Mouse (Mus musculus) cortical plate, adult 2 months (tissue): ENCODE measurements around the gene Gorasp1. TPM values are rescaled to one million over a fixed set of nuclear protein-coding genes. Genes with fewer than 3 reads are reported as not detected.

Experiments used
- H3K27ac ChIP-seq: fragments of 200-500 bp; 2 replicates; pipeline ENCODE4 v1.5.1; 2012; ENCODE audit warnings: low read length, control low read depth, inconsistent platforms; ENCODE audit not compliant: insufficient read depth
- H3K4me1 ChIP-seq: fragments of 200-500 bp; 2 replicates; pipeline ENCODE4 v1.6.1; 2011; ENCODE audit warnings: low read length; ENCODE audit not compliant: control insufficient read depth, insufficient read depth
- H3K4me3 ChIP-seq: fragments of 200-500 bp; 2 replicates; pipeline ENCODE4 v1.5.1; 2011; ENCODE audit warnings: mild to moderate bottlenecking, low read length, control low read depth; ENCODE audit not compliant: insufficient read depth
- CTCF ChIP-seq: fragments of 200-500 bp; IDR thresholded peaks from 2 replicates; pipeline ENCODE4 v1.5.1; 2011; ENCODE audit warnings: mild to moderate bottlenecking, control low read depth, low read length; ENCODE audit not compliant: insufficient read depth; ENCODE audit errors: extremely low read depth
- POLR2A ChIP-seq: fragments of 200-500 bp; IDR thresholded peaks from 2 replicates; pipeline ENCODE4 v1.6.1; 2011; ENCODE audit warnings: mild to moderate bottlenecking, low read length, control low read depth; ENCODE audit not compliant: insufficient read depth; ENCODE audit errors: extremely low read depth
- polyA plus RNA-seq: library from polyadenylated mRNA; depleted of rRNA; stranded (reverse); fragments of >200 nt; gene quantifications from 2 replicates; pipeline ENCODE4 v1.2.3, GENCODE M21; 2012

The Gorasp1 gene
- polyA plus RNA-seq, 1 experiment: 20.6 TPM

DNA sequence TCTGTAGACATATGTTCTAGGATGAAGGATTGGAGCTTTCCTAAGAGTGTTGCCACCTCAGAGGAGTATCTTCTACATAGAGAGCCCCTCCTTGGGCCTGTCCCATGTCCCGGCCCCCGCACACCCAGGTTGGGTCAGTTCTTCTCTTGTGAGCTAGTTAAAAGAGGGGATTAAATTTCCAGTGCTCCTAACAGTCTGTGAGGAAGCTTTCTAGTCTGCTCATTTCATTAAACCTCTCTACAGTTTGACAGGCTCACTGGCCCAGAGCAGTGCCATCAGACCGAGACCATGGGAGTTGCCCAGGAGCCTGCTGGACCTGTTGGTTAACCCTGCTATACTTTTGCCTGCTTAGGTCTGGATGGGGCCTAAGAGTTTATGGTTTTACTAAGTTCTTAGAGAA lies 28.7 kb downstream of the Gorasp1 start:
- Histone ChIP-seq H3K4me3 (no peak overlapping the region), H3K27ac (no peak overlapping the region), H3K4me1 (no peaks in the 10 kb centered on the region)
- TF ChIP-seq CTCF (no peak), POLR2A (no peak)

DNA sequence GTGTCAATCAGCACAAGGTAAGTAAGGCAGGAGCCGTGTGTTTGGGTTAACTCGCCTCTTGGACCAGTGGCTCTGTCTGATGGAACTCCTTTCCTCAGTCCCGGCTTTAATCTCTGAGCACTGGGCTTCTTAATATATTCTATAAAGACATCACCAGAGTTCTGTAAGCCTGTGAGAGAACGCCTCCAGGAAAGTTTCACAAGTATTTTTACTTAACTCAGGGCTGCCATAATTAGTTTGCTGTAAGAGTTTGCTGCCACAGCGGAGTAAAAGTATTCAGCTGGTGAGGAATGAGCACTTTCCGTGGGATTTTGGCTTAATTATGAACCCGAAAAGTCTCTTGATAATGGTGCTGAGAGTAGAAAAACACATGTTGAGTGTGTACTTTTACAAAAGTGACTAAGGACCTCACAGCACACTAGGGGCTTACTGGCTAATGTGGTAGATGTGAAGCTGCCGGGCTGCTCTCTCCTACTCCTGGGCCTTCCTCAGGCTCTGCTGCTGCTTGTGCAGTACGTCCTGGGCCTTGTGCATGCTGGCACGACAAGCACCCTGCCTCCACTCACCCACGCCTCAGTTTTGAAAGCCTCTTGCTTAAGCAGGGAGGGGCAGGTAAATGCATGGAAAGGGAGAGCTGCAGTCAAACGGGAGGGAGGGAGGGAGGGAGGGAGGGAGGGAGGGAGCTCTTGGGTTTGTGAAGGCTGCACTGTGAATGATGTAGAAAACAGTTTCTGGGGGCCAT lies 34.8 kb downstream of the Gorasp1 start:
- peaks cover 6% of the 10 kb centered on the region; the same call in 1 of the 2 replicates for H3K4me1 ChIP-seq
- H3K4me3 ChIP-seq: no peak overlapping the region
- no peak overlapping the region for H3K27ac ChIP-seq
- no peak for TF ChIP-seq POLR2A
- no peak for TF ChIP-seq CTCF

DNA sequence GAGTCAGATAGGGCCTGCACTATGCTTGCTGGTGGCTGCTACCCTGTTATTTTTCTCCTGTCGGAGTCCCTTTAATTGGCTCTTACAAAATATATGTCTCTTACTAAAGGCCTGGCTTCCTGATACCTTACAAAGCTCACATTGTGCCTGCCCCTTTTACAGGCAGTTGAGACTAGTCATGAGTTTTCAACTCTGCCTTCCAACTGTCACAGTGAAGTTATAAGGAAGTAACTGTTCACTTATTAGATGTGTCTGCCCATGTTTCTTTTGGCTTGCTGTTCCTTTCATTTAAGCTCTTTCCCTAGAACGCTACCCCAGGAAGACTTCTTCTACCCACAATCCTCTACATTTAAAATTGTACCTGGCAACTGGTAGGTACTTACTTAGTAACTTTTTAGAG lies 37.9 kb downstream of the Gorasp1 start:
- Histone ChIP-seq H3K4me1 (peaks cover 9% of the 10 kb centered on the region), H3K4me3 (no peak overlapping the region), H3K27ac (no peak overlapping the region)
- TF ChIP-seq POLR2A (no peak), CTCF (no peak)

DNA sequence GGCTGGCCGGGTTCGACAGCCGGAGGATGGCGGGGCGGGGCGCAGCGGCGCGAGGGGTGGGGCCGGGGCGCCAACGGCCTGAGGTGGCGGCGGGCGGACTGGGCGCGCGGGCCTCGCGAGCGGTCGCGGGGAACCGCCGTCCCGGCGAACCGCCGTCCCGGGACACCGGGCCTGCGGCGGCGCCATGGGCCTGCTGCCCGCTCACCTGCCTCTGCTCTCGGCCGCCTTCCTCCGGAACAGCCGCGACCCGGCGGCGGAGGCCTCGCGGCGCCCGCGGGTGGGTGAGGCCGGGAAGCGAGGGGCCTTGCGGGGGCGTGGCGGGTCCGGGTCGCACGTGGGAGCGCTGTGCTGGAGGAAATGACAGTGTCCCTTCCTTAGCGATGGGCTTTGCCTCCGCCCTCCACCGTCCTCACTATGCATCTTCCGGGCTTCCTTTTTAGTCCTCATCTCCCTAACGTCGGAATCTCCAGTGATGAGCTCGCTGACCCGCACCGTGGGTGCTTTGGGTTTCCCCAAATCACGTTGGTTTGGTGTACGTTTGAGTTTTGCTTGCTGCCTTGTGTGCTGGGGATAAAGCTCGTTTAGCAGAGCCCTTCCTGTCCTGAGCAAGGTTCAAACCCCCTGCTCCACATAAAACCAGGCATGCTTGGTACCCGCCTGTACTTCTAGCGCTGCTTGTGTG lies 42.2 kb downstream of the Gorasp1 start:
- Histone ChIP-seq H3K4me3 (peak overlapping the region; percentile 53), H3K27ac (no peak overlapping the region), H3K4me1 (peaks cover 3% of the 10 kb centered on the region; the same call in 1 of the 2 replicates)
- no peak for TF ChIP-seq POLR2A
- TF ChIP-seq CTCF: no peak

DNA sequence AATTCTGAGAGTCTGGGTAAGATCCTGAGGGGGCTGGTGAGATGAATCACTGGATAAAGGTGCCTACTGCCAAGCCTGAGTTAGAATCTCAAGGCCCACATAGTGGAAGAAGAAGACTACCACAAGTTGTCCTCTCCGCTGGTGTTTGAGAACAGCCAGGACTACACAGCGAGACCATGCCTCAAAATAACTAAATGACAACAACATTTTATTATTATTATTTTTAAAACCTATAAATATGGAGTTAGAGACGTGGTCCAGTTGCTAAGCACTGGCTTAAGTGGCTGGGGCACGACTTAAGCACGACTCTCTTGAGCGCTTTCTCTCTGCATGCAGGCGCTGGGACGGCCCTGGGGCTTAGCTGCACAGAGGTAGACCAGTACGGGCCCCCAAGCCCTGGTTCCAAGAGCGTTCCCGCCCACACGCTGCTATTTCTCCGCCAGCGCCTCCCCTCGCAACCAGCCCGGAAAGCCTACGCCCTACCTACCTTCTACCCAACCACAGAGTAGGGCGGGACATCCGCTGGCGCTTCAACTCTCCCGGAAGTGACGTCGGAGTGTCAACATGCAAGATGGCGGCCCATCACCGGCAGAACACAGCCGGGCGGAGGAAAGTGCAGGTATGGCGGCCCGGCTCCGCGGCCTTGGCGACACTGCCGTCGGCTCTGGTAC lies 42.9 kb downstream of the Gorasp1 start, which contains the start of gene Wdr48:
Gene Wdr48, plus strand, starts transcription at position 540 of the 671 bp plus-strand sequence.
- TF ChIP-seq POLR2A (peak; percentile 78), CTCF (no peak)
- H3K4me1 ChIP-seq: peaks cover 3% of the 10 kb centered on the region; the same call in 1 of the 2 replicates
- peak within 1 kb of the TSS; percentile 53 for H3K4me3 ChIP-seq
- H3K27ac ChIP-seq: peak within 1 kb of the TSS; percentile 55; the same call in 1 of the 2 replicates

DNA sequence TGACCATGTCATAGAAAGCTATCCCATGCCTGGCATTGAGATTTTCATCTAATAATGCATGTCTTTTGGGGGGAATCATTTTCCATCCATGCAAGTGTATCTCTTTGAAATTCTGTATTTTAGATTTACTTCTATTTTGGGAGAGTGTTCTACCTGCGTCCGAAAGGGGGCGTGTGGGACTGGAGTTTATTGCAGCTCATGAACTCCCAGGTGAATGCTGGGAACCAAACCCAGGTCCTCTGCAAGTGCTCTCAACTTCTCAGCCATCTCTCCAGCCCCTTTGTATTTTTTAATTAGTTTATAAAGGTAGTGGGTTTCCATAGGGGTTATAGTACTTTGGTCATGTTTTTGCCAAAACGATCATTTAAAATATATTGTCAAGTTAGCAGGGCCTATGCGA lies 43.5 kb downstream of the Gorasp1 start:
- TF ChIP-seq POLR2A (no peak), CTCF (no peak)
- peaks cover 3% of the 10 kb centered on the region; the same call in 1 of the 2 replicates for H3K4me1 ChIP-seq
- no peak overlapping the region for H3K27ac ChIP-seq
- peak overlapping the region; percentile 53; the same call in 1 of the 2 replicates for H3K4me3 ChIP-seq

DNA sequence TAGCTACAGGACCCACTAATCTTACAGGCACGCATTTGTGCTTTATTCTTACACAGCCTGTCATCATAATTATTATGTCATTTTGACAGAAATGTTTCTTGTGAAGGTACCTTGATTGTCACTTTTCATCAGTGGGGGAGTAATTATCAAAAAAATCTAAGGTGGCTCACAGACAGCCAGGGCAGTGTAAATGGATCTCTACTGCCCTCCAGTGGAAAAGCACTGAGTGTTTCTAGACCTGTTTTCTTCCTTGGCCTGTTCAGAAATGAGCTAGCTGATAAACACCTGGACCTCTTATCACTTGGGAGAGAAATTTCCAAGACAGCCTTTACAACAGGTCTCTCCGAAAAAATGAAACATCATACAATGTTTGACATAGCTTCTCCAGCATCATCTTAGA lies 46.7 kb downstream of the Gorasp1 start:
- Histone ChIP-seq H3K4me1 (peaks cover 3% of the 10 kb centered on the region; the same call in 1 of the 2 replicates), H3K4me3 (no peak overlapping the region), H3K27ac (no peak overlapping the region)
- TF ChIP-seq CTCF: peak; percentile 76
- TF ChIP-seq POLR2A: no peak

DNA sequence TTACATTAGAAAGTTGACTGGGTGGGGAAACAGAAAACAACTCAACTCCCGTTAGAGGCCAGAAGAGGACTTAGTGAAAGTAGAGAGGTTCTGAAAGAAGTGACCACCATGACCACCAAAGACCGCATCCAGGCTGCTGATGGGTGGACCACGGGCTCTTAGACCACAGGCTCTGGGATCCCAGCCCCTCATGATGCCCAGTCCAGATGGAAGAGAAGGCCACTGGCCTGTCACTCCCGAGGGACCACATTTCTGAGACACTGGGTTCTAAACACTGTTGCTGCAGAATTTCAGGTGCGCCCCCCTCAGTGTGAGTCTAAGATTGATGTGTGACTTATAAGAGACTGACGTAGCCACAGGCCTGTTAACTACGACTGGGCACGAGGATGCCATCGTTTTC lies 47.9 kb downstream of the Gorasp1 start:
- H3K4me1 ChIP-seq: peaks cover 3% of the 10 kb centered on the region
- TF ChIP-seq CTCF (no peak), POLR2A (no peak)
- no peak overlapping the region for H3K27ac ChIP-seq
- H3K4me3 ChIP-seq: no peak overlapping the region

DNA sequence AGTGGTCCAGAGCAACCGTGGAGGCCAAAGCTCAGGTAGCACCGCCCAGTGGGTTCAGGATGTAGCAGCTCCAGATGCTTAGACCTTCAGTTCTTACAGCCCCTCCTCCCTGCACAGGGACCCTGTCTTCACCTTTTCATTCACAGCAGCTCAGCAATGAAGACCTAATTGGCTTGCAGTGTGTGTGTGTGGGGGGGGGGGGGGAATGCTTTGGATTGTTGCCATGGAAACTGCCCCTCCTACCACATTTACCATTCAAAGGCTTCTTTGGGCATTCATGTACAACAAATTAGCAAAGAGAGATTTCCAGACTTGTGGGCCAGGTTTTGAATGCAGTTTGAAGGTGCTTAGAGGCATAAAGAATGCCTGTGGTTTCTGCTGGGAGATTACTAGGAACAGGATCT lies 48.5 kb downstream of the Gorasp1 start:
- H3K4me3 ChIP-seq: no peak overlapping the region
- peaks cover 3% of the 10 kb centered on the region for H3K4me1 ChIP-seq
- H3K27ac ChIP-seq: no peak overlapping the region
- TF ChIP-seq POLR2A (no peak), CTCF (no peak)
